Mouse (Mus musculus) gastrocnemius, adult 2 months (tissue): ENCODE data around the gene Cfap61. TPM values are rescaled to one million over a fixed set of nuclear protein-coding genes. Genes with fewer than 3 reads are reported as not detected.

Experiments
- DNase-seq: peaks from one replicate; pipeline ENCODE4 v3.0.0; 2022
- H3K27ac ChIP-seq: fragments of 200-600 bp; 2 replicates; pipeline ENCODE4 v1.8.1; 2022; ENCODE audit warnings: mild to moderate bottlenecking
- H3K4me3 ChIP-seq: fragments of 200-600 bp; 2 replicates; pipeline ENCODE4 v1.8.1; 2022; ENCODE audit warnings: mild to moderate bottlenecking, moderate library complexity
- CTCF ChIP-seq: fragments of 200-600 bp; IDR thresholded peaks from 2 replicates; pipeline ENCODE4 v1.8.1; 2022; ENCODE audit warnings: antibody characterized with exemption, mild to moderate bottlenecking, moderate library complexity
- intact Hi-C: fragments of 180-260 bp; cut with DNase I; formaldehyde crosslinking; loops from one replicate; pipeline ENCODE4 v1.15.1; 2025
- total RNA-seq, 2 experiments: library from RNA; stranded (reverse); gene quantifications; 2 replicates each; pipeline ENCODE4 v1.2.3; 2021

The Cfap61 gene
- total RNA-seq, 2 experiments from 2014 or later = not detected

GRCm38 (mm10) chr2:146178718-146179117 lies 244.1 kb downstream of the Cfap61 start:
- Histone ChIP-seq H3K4me3 (no peak overlapping the region), H3K27ac (no peak overlapping the region)
- no peak for TF ChIP-seq CTCF
- no peak for DNase-seq
- intact Hi-C loops = no loop called here

DNA sequence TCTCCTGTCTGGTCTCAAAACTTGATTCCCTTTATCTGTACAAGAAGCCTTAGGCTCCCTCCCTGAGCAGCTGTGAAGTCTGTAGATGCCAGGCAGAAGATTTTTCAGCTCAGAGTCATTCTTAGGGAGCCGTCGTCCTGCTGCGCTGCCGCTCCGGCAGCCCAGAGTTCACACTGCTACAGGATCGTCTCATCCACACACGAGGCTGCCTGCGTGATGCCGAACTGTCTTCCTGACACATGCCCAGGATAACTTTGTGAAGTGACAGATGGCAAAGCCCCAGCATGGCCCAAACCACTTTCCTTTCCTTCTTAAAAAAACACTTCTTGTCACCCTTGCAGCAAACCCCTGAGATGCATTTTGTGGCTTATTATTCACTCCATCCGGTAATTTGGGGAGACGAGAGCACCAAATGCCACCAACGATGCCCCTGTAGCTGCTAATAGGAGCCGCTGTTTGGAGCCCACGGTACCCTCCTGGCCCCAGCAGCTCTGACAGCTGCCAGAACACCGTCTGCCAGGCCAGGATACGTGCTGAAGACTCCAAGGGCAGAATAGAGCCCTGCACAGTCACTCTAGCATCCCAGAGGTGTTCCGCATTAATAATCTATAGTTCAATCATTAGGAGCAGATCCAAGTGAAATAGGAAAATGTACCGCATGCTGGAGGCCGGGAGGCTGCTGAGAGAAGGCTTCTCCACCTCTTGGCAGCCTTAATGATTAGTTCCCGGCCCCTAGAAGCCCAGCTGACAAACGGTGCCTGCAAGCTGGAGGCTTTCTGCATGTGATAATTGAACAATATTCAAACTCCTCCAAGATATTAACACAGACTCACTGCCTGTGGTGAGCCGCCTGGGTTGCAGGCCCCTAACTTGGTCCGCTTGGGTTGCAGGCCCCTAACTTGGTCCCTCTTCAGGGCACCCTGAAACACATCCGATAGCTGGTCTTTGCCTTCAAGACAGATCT lies 249.5 kb downstream of the Cfap61 start:
- intact Hi-C loops = no loop called here
- TF ChIP-seq CTCF = no peak
- no peak for DNase-seq
- H3K27ac ChIP-seq = no peak overlapping the region
- H3K4me3 ChIP-seq = no peak overlapping the region

DNA sequence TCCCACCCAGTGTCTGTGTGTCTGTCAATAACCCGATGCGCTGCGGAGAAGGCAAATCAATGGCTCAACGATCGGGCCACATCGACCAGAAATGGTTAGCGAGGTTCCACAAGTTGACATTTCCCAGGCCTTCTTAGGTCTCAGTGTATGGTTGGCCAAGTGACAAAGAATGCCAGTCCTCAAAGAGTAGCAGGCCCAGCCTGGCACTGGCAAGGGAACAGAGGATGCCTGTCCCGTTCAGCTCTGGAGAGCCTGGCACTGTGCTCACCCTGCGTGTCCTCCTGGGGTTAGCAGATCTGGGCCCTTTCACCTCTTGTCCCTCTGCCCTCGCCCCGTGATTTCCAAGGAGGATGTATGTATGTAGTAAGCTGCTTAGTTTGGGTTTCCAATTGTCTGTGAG lies 261.5 kb downstream of the Cfap61 start:
- no peak for TF ChIP-seq CTCF
- H3K4me3 ChIP-seq = no peak overlapping the region
- no peak for DNase-seq
- H3K27ac ChIP-seq = no peak overlapping the region
- intact Hi-C loops = no loop called here

DNA sequence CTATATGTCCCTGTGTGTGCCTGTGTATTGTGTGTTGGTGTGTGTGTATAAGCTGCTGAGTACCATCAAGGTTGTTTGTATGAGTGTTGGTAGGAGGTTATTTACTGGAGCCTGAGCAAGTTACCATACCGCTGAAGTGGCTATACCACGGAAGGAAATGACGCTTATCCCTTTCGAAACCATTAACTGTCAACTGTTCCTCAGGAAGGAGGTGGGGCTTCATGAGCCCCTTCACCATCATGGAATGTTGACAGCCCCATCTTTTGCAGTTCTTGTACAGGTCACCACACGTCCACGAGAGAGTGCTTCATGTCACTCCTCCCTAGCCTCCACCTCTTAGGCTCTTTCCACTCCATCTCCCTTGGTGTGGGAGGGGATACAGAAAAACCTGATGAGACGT lies 263.4 kb downstream of the Cfap61 start:
- Histone ChIP-seq H3K27ac (no peak overlapping the region), H3K4me3 (no peak overlapping the region)
- no peak for TF ChIP-seq CTCF
- no peak for DNase-seq
- intact Hi-C loops = no loop called here

- intact Hi-C loops = loop anchor here (10.0 kb wide), 1 partner anchor 174 kb away; no protein-coding TSS in a partner anchor
- DNase-seq = no peak
- Histone ChIP-seq H3K4me3 (no peak overlapping the region), H3K27ac (no peak overlapping the region)
- TF ChIP-seq CTCF = no peak
Measured at GRCm38 (mm10) chr2:146210968-146211367, 276.4 kb downstream of the Cfap61 start.

GRCm38 (mm10) chr2:146214715-146215114 lies 280.1 kb downstream of the Cfap61 start:
- Histone ChIP-seq H3K4me3 (no peak overlapping the region), H3K27ac (no peak overlapping the region)
- peak; percentile 40 for DNase-seq
- intact Hi-C loops = loop anchor here (2.0 to 10.0 kb wide), 2 partner anchors 170 to 200 kb away; no protein-coding TSS in a partner anchor
- TF ChIP-seq CTCF = peak; percentile 71

- Histone ChIP-seq H3K4me3 (no peak overlapping the region), H3K27ac (no peak overlapping the region)
- intact Hi-C loops = loop anchor here (10.0 kb wide), 1 partner anchor 168 kb away; no protein-coding TSS in a partner anchor
- no peak for DNase-seq
- no peak for TF ChIP-seq CTCF
Measured at GRCm38 (mm10) chr2:146216111-146217064, 281.8 kb downstream of the Cfap61 start.

- no peak for DNase-seq
- Histone ChIP-seq H3K27ac (no peak overlapping the region), H3K4me3 (no peak overlapping the region)
- intact Hi-C loops = loop anchor here (10.0 kb wide), 1 partner anchor 167 kb away; no protein-coding TSS in a partner anchor
- no peak for TF ChIP-seq CTCF
Measured at GRCm38 (mm10) chr2:146217227-146217980, 282.8 kb downstream of the Cfap61 start.

GRCm38 (mm10) chr2:146218161-146218691 lies 283.6 kb downstream of the Cfap61 start:
- TF ChIP-seq CTCF = no peak
- Histone ChIP-seq H3K4me3 (peak overlapping the region; percentile 55), H3K27ac (no peak overlapping the region)
- intact Hi-C loops = loop anchor here (10.0 kb wide), 1 partner anchor 167 kb away; no protein-coding TSS in a partner anchor
- peak; percentile 21 for DNase-seq

DNA sequence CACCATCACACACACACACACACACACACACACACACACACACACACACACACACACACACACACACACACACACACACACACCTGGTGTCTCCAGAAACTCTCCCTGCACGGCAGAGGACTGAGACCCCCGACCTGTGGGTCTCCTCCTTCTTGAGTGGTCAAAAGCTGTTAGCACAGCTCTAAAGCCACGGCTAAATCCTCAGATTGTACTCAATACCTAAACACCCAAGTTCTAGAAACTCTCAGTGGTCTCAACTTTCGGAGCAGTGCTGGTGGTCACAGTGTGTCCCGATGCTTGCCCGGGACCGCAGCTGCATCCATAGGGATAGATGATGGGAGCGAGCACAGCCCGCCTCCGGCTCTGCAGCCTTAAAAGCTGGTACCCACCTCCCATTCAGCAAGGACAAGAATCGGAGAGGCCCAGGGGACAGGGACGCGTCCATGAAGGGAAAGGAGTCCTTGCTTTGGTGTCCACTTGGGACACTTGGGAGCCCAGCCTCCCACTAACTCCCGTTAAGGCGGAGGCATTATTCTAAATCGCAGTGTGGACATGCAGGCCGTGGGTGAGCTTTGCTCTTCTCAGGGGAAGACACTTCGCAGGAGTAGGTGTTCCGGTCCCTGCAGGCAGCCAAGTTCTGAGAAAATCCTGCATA lies 284.4 kb downstream of the Cfap61 start:
- DNase-seq = peak; percentile 25
- H3K4me3 ChIP-seq = no peak overlapping the region
- H3K27ac ChIP-seq = no peak overlapping the region
- no peak for TF ChIP-seq CTCF
- intact Hi-C loops = loop anchor here (10.0 kb wide), 1 partner anchor 166 kb away; no protein-coding TSS in a partner anchor

DNA sequence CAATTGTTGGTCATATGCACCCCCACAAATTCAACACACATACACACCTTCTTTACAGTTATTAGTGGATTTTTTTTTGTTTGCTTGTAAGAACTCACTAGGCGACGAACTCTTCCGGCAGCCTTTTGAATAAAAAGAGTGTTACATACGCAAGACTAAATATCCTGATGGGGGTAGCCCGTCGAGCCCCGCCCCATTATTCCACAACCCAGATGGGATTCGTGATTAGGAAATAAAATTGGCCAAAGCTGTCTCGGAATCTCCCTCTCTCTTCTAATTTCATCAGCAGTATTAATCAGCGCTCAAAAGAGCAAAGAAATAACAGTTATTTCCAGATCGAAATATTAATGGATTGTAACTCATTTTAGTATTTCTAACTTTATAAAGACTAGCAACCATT lies 285.2 kb downstream of the Cfap61 start:
- intact Hi-C loops = loop anchor here (10.0 kb wide), 1 partner anchor 165 kb away; no protein-coding TSS in a partner anchor
- Histone ChIP-seq H3K27ac (no peak overlapping the region), H3K4me3 (no peak overlapping the region)
- TF ChIP-seq CTCF = no peak
- no peak for DNase-seq
